Mouse (Mus musculus) neural tube, embryonic 11.5 days (tissue): ENCODE results near the gene Kcnip1. TPM values are rescaled to one million over a fixed set of nuclear protein-coding genes. Genes with fewer than 3 reads are reported as not detected.

Source experiments
- ATAC-seq: fragments of 200-750 bp; cut with Nextera tagmentation; 2 replicates; pipeline ENCODE4 v1.8.0; 2017; ENCODE audit warnings: moderate number of reproducible peaks, mild to moderate bottlenecking, moderate TSS enrichment, moderate library complexity; ENCODE audit not compliant: insufficient read depth, low FRiP score, low TSS enrichment
- DNase-seq: peaks from one replicate; pipeline ENCODE4 v3.0.0-alpha.2; 2015; ENCODE audit warnings: low spot score
- H3K27ac ChIP-seq: fragments of 300-500 bp; sonication (generic); 2 replicates; pipeline ENCODE4 v1.5.1; 2014; ENCODE audit warnings: low read depth, mild to moderate bottlenecking, low read length
- H3K27me3 ChIP-seq: fragments of 300-500 bp; sonication (generic); 2 replicates; pipeline ENCODE4 v1.6.1; 2014; ENCODE audit warnings: mild to moderate bottlenecking, low read length, mixed read lengths; ENCODE audit not compliant: control insufficient read depth, insufficient read depth
- H3K36me3 ChIP-seq: fragments of 300-500 bp; sonication (generic); 2 replicates; pipeline ENCODE4 v1.6.1; 2014; ENCODE audit warnings: mild to moderate bottlenecking, low read length, moderate library complexity, mixed read lengths; ENCODE audit not compliant: control insufficient read depth, insufficient read depth
- H3K4me1 ChIP-seq: fragments of 300-500 bp; sonication (generic); 2 replicates; pipeline ENCODE4 v1.6.1; 2014; ENCODE audit warnings: low read length, mixed read lengths; ENCODE audit not compliant: control insufficient read depth, insufficient read depth
- H3K4me2 ChIP-seq: fragments of 300-500 bp; sonication (generic); 2 replicates; pipeline ENCODE4 v1.6.1; 2014; ENCODE audit warnings: low read depth, mild to moderate bottlenecking, moderate library complexity
- H3K4me3 ChIP-seq: fragments of 300-500 bp; sonication (generic); 2 replicates; pipeline ENCODE4 v1.5.1; 2014; ENCODE audit warnings: low read depth, low read length
- H3K9ac ChIP-seq: fragments of 300-500 bp; sonication (generic); 2 replicates; pipeline ENCODE4 v1.6.1; 2014; ENCODE audit warnings: mild to moderate bottlenecking, low read length
- H3K9me3 ChIP-seq: fragments of 300-500 bp; sonication (generic); 2 replicates; pipeline ENCODE4 v1.6.1; 2016; ENCODE audit warnings: low read length; ENCODE audit not compliant: control insufficient read depth
- WGBS: fragments of 180-500 bp; shearing (Covaris S2); extraction: QIAGEN DNeasy Blood & Tissue Kit; methylation state at CpG from one replicate; pipeline ENCODE4 v1.1.7; 2014; 5-methylcytosine and 5-hydroxymethylcytosine counted together
- polyA plus RNA-seq: library from polyadenylated mRNA; unstranded; fragments of >200 nt; fragmentation: Nextera tagmentation; extraction: Ambion mirVana; gene quantifications from 2 replicates; pipeline ENCODE4 v1.2.1, GENCODE M21; 2014

Gene Kcnip1
- polyA plus RNA-seq, 1 experiment from 2014 or later: 16.7 TPM

- Histone ChIP-seq H3K27ac (no peak overlapping the region), H3K4me3 (no peak overlapping the region), H3K4me2 (no peak overlapping the region), H3K36me3 (no peaks in the 10 kb centered on the region), H3K27me3 (no peaks in the 10 kb centered on the region), H3K9me3 (no peaks in the 10 kb centered on the region), H3K9ac (no peak overlapping the region), H3K4me1 (no peaks in the 10 kb centered on the region)
- ATAC-seq: no peak
- 58% methylated on average over 6 of the region's 6 CpGs for WGBS
- DNase-seq: no peak
These were observed 324.6 kb downstream of the Kcnip1 start for GRCm38 (mm10) chr11:33668376-33668775.

- H3K4me2 ChIP-seq: no peak overlapping the region
- H3K36me3 ChIP-seq: no peaks in the 10 kb centered on the region
- no peak overlapping the region for H3K9ac ChIP-seq
- no peak overlapping the region for H3K4me3 ChIP-seq
- no peak overlapping the region for H3K27ac ChIP-seq
- H3K9me3 ChIP-seq: no peaks in the 10 kb centered on the region
- H3K27me3 ChIP-seq: no peaks in the 10 kb centered on the region
- H3K4me1 ChIP-seq: no peaks in the 10 kb centered on the region
- DNase-seq (no peak), ATAC-seq (no peak)
- WGBS: 96% methylated on average over 2 of the region's 2 CpGs
These were observed 329.4 kb downstream of the Kcnip1 start for GRCm38 (mm10) chr11:33663599-33663998.

GRCm38 (mm10) chr11:33660016-33660913 is 332.7 kb downstream of the Kcnip1 start:
- no peaks in the 10 kb centered on the region for H3K4me1 ChIP-seq
- DNase-seq: no peak
- ATAC-seq: no peak
- no peak overlapping the region for H3K4me3 ChIP-seq
- H3K9ac ChIP-seq: no peak overlapping the region
- no peaks in the 10 kb centered on the region for H3K27me3 ChIP-seq
- WGBS: 86% methylated on average over 13 of the region's 13 CpGs
- no peaks in the 10 kb centered on the region for H3K36me3 ChIP-seq
- no peak overlapping the region for H3K4me2 ChIP-seq
- no peak overlapping the region for H3K27ac ChIP-seq
- no peaks in the 10 kb centered on the region for H3K9me3 ChIP-seq

- H3K4me3 ChIP-seq: no peak overlapping the region
- H3K9ac ChIP-seq: no peak overlapping the region
- H3K9me3 ChIP-seq: no peaks in the 10 kb centered on the region
- DNase-seq (no peak), ATAC-seq (no peak)
- no peaks in the 10 kb centered on the region for H3K36me3 ChIP-seq
- 84% methylated on average over 7 of the region's 7 CpGs for WGBS
- H3K27ac ChIP-seq: no peak overlapping the region
- no peaks in the 10 kb centered on the region for H3K27me3 ChIP-seq
- H3K4me1 ChIP-seq: no peaks in the 10 kb centered on the region
- H3K4me2 ChIP-seq: no peak overlapping the region
These were observed 336.9 kb downstream of the Kcnip1 start for GRCm38 (mm10) chr11:33655861-33656593.

GRCm38 (mm10) chr11:33655221-33655620 is 337.7 kb downstream of the Kcnip1 start:
- no peak overlapping the region for H3K9ac ChIP-seq
- H3K36me3 ChIP-seq: no peaks in the 10 kb centered on the region
- H3K4me3 ChIP-seq: no peak overlapping the region
- no peak overlapping the region for H3K27ac ChIP-seq
- DNase-seq: no peak
- no peak for ATAC-seq
- H3K27me3 ChIP-seq: no peaks in the 10 kb centered on the region
- WGBS: 81% methylated on average over 3 of the region's 3 CpGs
- no peak overlapping the region for H3K4me2 ChIP-seq
- H3K9me3 ChIP-seq: no peaks in the 10 kb centered on the region
- H3K4me1 ChIP-seq: no peaks in the 10 kb centered on the region

- Histone ChIP-seq H3K9me3 (no peaks in the 10 kb centered on the region), H3K4me1 (no peaks in the 10 kb centered on the region), H3K27ac (no peak overlapping the region), H3K4me2 (no peak overlapping the region), H3K36me3 (no peaks in the 10 kb centered on the region), H3K4me3 (no peak overlapping the region), H3K9ac (no peak overlapping the region), H3K27me3 (no peaks in the 10 kb centered on the region)
- ATAC-seq: no peak
- no peak for DNase-seq
- WGBS: 85% methylated on average over 2 of the region's 2 CpGs
These were observed 338.5 kb downstream of the Kcnip1 start for GRCm38 (mm10) chr11:33654485-33654884.

GRCm38 (mm10) chr11:33649358-33649757 is 343.6 kb downstream of the Kcnip1 start:
- H3K4me2 ChIP-seq: no peak overlapping the region
- WGBS: 84% methylated on average over 2 of the region's 2 CpGs
- no peak overlapping the region for H3K27ac ChIP-seq
- H3K36me3 ChIP-seq: no peaks in the 10 kb centered on the region
- DNase-seq: no peak
- no peak overlapping the region for H3K4me3 ChIP-seq
- no peaks in the 10 kb centered on the region for H3K4me1 ChIP-seq
- no peaks in the 10 kb centered on the region for H3K9me3 ChIP-seq
- no peak for ATAC-seq
- no peaks in the 10 kb centered on the region for H3K27me3 ChIP-seq
- H3K9ac ChIP-seq: no peak overlapping the region

GRCm38 (mm10) chr11:33637107-33637506 is 355.8 kb downstream of the Kcnip1 start:
- no peaks in the 10 kb centered on the region for H3K4me1 ChIP-seq
- no peak overlapping the region for H3K9ac ChIP-seq
- no peak overlapping the region for H3K4me3 ChIP-seq
- H3K36me3 ChIP-seq: no peaks in the 10 kb centered on the region
- no peaks in the 10 kb centered on the region for H3K9me3 ChIP-seq
- H3K27ac ChIP-seq: no peak overlapping the region
- no peak for ATAC-seq
- H3K27me3 ChIP-seq: no peaks in the 10 kb centered on the region
- 95% methylated on average over 2 of the region's 2 CpGs for WGBS
- DNase-seq: no peak
- no peak overlapping the region for H3K4me2 ChIP-seq
